Mouse (Mus musculus): ENCODE measurements around the gene Camkk2. TPM values are rescaled to one million over a fixed set of nuclear protein-coding genes. Genes with fewer than 3 reads are reported as not detected.

The Camkk2 gene
- polyA plus RNA-seq, 2 experiments: 35.0 to 39.3 TPM

- Histone ChIP-seq H3K36me3 (ENCODE audit: control insufficient read depth, insufficient read depth, low read length) (peaks cover 93% of the 10 kb centered on the region), H3K9ac (ENCODE audit: low read depth, low read length, severe bottlenecking) (no peak overlapping the region), H3K27me3 (ENCODE audit: control insufficient read depth, insufficient read depth, low read length) (no peaks in the 10 kb centered on the region), H3K9me3 (ENCODE audit: control insufficient read depth, low read length) (no peaks in the 10 kb centered on the region), H3K27ac (replicated peaks; ENCODE audit: low read depth, low read length) (no peak overlapping the region), H3K4me1 (ENCODE audit: control insufficient read depth, insufficient read depth, low read length) (no peaks in the 10 kb centered on the region), H3K4me2 (replicated peaks; ENCODE audit: low read depth, low read length, severe bottlenecking) (no peak overlapping the region), H3K4me3 (replicated peaks; ENCODE audit: low read length) (no peak overlapping the region)
- DNase-seq (ENCODE audit: low spot score): no peak
- TF ChIP-seq POLR2A (IDR thresholded peaks at IDR 0.05; ENCODE audit: borderline replicate concordance, extremely low read depth, insufficient read depth, insufficient read length): no peak
- 85% methylated on average over 3 of the region's 3 CpGs for WGBS
- ATAC-seq (ENCODE audit: low FRiP score, low read depth): no peak
Measured at GRCm38 (mm10) chr5:122797866-122798265, 18.7 kb upstream of the Camkk2 start.

DNA sequence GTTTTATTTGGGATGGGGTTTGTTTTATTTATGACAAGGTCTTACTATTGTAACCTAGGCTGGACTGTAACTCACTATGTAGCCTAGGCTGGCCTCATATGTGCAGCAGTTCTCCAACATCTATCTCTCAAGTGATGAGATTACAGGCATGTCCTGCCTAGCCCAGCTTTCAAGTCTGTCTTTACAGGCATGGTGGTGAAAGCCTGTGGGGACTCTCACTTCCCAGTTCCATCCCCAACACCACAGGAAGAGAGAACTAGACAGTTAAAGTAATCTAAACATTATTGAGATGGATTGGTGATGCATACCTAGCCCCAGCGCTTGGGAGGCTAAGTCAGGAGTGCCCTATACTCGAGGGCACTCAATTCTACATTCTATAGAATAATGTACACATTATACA lies 9.5 kb upstream of the Camkk2 start:
- no peak overlapping the region for H3K9ac ChIP-seq (ENCODE audit: low read depth, low read length, severe bottlenecking)
- H3K4me1 ChIP-seq (ENCODE audit: control insufficient read depth, insufficient read depth, low read length): no peaks in the 10 kb centered on the region
- no peak overlapping the region for H3K27ac ChIP-seq (replicated peaks; ENCODE audit: low read depth, low read length)
- H3K4me2 ChIP-seq (replicated peaks; ENCODE audit: low read depth, low read length, severe bottlenecking): no peak overlapping the region
- H3K27me3 ChIP-seq (ENCODE audit: control insufficient read depth, insufficient read depth, low read length): no peaks in the 10 kb centered on the region
- no peaks in the 10 kb centered on the region for H3K9me3 ChIP-seq (ENCODE audit: control insufficient read depth, low read length)
- no peak for ATAC-seq (ENCODE audit: low FRiP score, low read depth)
- no peak for DNase-seq (ENCODE audit: low spot score)
- 96% methylated on average over 2 of the region's 2 CpGs for WGBS
- no peak for TF ChIP-seq POLR2A (IDR thresholded peaks at IDR 0.05; ENCODE audit: borderline replicate concordance, extremely low read depth, insufficient read depth, insufficient read length)
- H3K4me3 ChIP-seq (replicated peaks; ENCODE audit: low read length): no peak overlapping the region
- peaks cover 71% of the 10 kb centered on the region for H3K36me3 ChIP-seq (ENCODE audit: control insufficient read depth, insufficient read depth, low read length)

GRCm38 (mm10) chr5:122786035-122786819 lies 7.0 kb upstream of the Camkk2 start:
- no peaks in the 10 kb centered on the region for H3K27me3 ChIP-seq (ENCODE audit: control insufficient read depth, insufficient read depth, low read length)
- no peak overlapping the region for H3K4me2 ChIP-seq (replicated peaks; ENCODE audit: low read depth, low read length, severe bottlenecking)
- peaks cover 48% of the 10 kb centered on the region for H3K36me3 ChIP-seq (ENCODE audit: control insufficient read depth, insufficient read depth, low read length)
- H3K4me1 ChIP-seq (ENCODE audit: control insufficient read depth, insufficient read depth, low read length): no peaks in the 10 kb centered on the region
- H3K4me3 ChIP-seq (replicated peaks; ENCODE audit: low read length): no peak overlapping the region
- no peak overlapping the region for H3K9ac ChIP-seq (ENCODE audit: low read depth, low read length, severe bottlenecking)
- DNase-seq (ENCODE audit: low spot score) (peak; percentile 49), ATAC-seq (ENCODE audit: low FRiP score, low read depth) (peak; percentile 36; the same call in 1 of the 2 replicates)
- no peaks in the 10 kb centered on the region for H3K9me3 ChIP-seq (ENCODE audit: control insufficient read depth, low read length)
- TF ChIP-seq POLR2A (IDR thresholded peaks at IDR 0.05; ENCODE audit: borderline replicate concordance, extremely low read depth, insufficient read depth, insufficient read length): no peak
- 43% methylated on average over 12 of the region's 12 CpGs for WGBS
- H3K27ac ChIP-seq (replicated peaks; ENCODE audit: low read depth, low read length): peak overlapping the region; percentile 50; the same call in 1 of the 2 replicates

- H3K4me2 ChIP-seq (replicated peaks; ENCODE audit: low read depth, low read length, severe bottlenecking): no peak overlapping the region
- WGBS: 60% methylated on average over 14 of the region's 14 CpGs
- no peak for DNase-seq (ENCODE audit: low spot score)
- H3K9me3 ChIP-seq (ENCODE audit: control insufficient read depth, low read length): no peaks in the 10 kb centered on the region
- H3K27me3 ChIP-seq (ENCODE audit: control insufficient read depth, insufficient read depth, low read length): no peaks in the 10 kb centered on the region
- H3K4me3 ChIP-seq (replicated peaks; ENCODE audit: low read length): no peak overlapping the region
- H3K4me1 ChIP-seq (ENCODE audit: control insufficient read depth, insufficient read depth, low read length): peaks cover 2% of the 10 kb centered on the region; the same call in 1 of the 2 replicates
- H3K9ac ChIP-seq (ENCODE audit: low read depth, low read length, severe bottlenecking): no peak overlapping the region
- no peak for ATAC-seq (ENCODE audit: low FRiP score, low read depth)
- no peak for TF ChIP-seq POLR2A (IDR thresholded peaks at IDR 0.05; ENCODE audit: borderline replicate concordance, extremely low read depth, insufficient read depth, insufficient read length)
- H3K27ac ChIP-seq (replicated peaks; ENCODE audit: low read depth, low read length): no peak overlapping the region
- H3K36me3 ChIP-seq (ENCODE audit: control insufficient read depth, insufficient read depth, low read length): peaks cover 27% of the 10 kb centered on the region
Measured at GRCm38 (mm10) chr5:122783726-122784406, 4.7 kb upstream of the Camkk2 start.

GRCm38 (mm10) chr5:122782066-122782465 lies 2.9 kb upstream of the Camkk2 start:
- DNase-seq (ENCODE audit: low spot score): no peak
- H3K4me1 ChIP-seq (ENCODE audit: control insufficient read depth, insufficient read depth, low read length): peaks cover 2% of the 10 kb centered on the region; the same call in 1 of the 2 replicates
- ATAC-seq (ENCODE audit: low FRiP score, low read depth): no peak
- peaks cover 11% of the 10 kb centered on the region; the same call in 1 of the 2 replicates for H3K36me3 ChIP-seq (ENCODE audit: control insufficient read depth, insufficient read depth, low read length)
- no peaks in the 10 kb centered on the region for H3K9me3 ChIP-seq (ENCODE audit: control insufficient read depth, low read length)
- H3K4me3 ChIP-seq (replicated peaks; ENCODE audit: low read length): no peak overlapping the region
- no peak for TF ChIP-seq POLR2A (IDR thresholded peaks at IDR 0.05; ENCODE audit: borderline replicate concordance, extremely low read depth, insufficient read depth, insufficient read length)
- 70% methylated on average over 1 of the region's 1 CpGs for WGBS
- no peak overlapping the region for H3K27ac ChIP-seq (replicated peaks; ENCODE audit: low read depth, low read length)
- no peak overlapping the region for H3K4me2 ChIP-seq (replicated peaks; ENCODE audit: low read depth, low read length, severe bottlenecking)
- H3K9ac ChIP-seq (ENCODE audit: low read depth, low read length, severe bottlenecking): no peak overlapping the region
- no peaks in the 10 kb centered on the region for H3K27me3 ChIP-seq (ENCODE audit: control insufficient read depth, insufficient read depth, low read length)
